Mouse (Mus musculus) ES-E14 (cell line): ENCODE results near the gene Klk1b4.

Source experiments
- CHD2 ChIP-seq: IDR thresholded peaks from 2 replicates; pipeline ENCODE4 v1.6.1; 2014; ENCODE audit warnings: mild to moderate bottlenecking, low read depth, low read length, inconsistent platforms
- HCFC1 ChIP-seq: IDR thresholded peaks from 2 replicates; pipeline ENCODE4 v1.6.1; 2012; ENCODE audit warnings: low read length, inconsistent platforms, borderline replicate concordance; ENCODE audit not compliant: insufficient read depth
- MAFK ChIP-seq: IDR thresholded peaks from 2 replicates; pipeline ENCODE4 v1.6.1; 2014; ENCODE audit warnings: mild to moderate bottlenecking, low read depth, low read length, inconsistent platforms; ENCODE audit not compliant: insufficient read depth

GRCm38 (mm10) chr7:44240712-44241111, 33.5 kb downstream of the Klk1b4 start:
- TF ChIP-seq HCFC1 (no peak), CHD2 (no peak), MAFK (no peak)
